Mouse (Mus musculus) erythroblast, embryonic 14.5 days (primary cell): ENCODE measurements around the gene Ube2u.

Source experiments
- GATA1 ChIP-seq: IDR thresholded peaks from 2 replicates; pipeline ENCODE4 v1.6.1; 2012; ENCODE audit warnings: low read length, inconsistent platforms, mixed read lengths
- TAL1 ChIP-seq: IDR thresholded peaks from 3 replicates; pipeline ENCODE4 v1.6.1; 2012; ENCODE audit warnings: low read length, inconsistent platforms, mixed read lengths

GRCm38 (mm10) chr4:100533607-100534006 lies 55.0 kb downstream of the Ube2u start:
- TF ChIP-seq GATA1, result no peak
- TF ChIP-seq TAL1, result no peak
